8 mouse cellular contexts compared by ENCODE assay signal in genomic region chr12:7978190-7978884, GRCm38 (mm10). TPM values are rescaled to one million over a fixed set of nuclear protein-coding genes. Genes with fewer than 3 reads are reported as not detected.
DNase-seq lines count a peak whose midpoint lies in the region; ATAC-seq lines count a peak whose summit lies in the region.

No protein-coding gene starts in this region.

- peak; percentile 72 for DNase-seq in adipocyte (ENCODE audit: low spot score)
- DNase-seq in cerebellum, postnatal 14 days, result peak; percentile 85 to 87
- DNase-seq in frontal cortex, postnatal 25 days (ENCODE audit: low spot score in 2 of 2), result peak; percentile 73 to 74
- DNase-seq in hindlimb bud, embryonic 11.5 days (ENCODE audit: extremely low spot score, low read depth, low spot score), result peak; percentile 49
- peak; percentile 74 to 77 for DNase-seq in left cerebral cortex, adult 18-20 months (ENCODE audit: low spot score in 2 of 2)
- DNase-seq in lung, postnatal 36 days, result peak; percentile 72
- DNase-seq in right cerebral cortex, adult 2 months (ENCODE audit: low spot score in 2 of 2), result peak; percentile 81 to 88

- no peak for ATAC-seq in activated CD4-positive, CD25-positive, alpha-beta regulatory T cell, adult 4 months

RNA-seq across cellular contexts. Expression of gene Apob, which starts 0.9 kb away (rescaled TPM):
- not detected for total RNA-seq in left cerebral cortex, adult 18-20 months (2021)
- polyA plus RNA-seq in activated CD4-positive, CD25-positive, alpha-beta regulatory T cell, adult 4 months (2017; shearing (Covaris generic)), result under 1 TPM in 1 of 2 experiments, not detected in 1; 0.05 TPM
